Mouse (Mus musculus): ENCODE results near the gene Dohh.
A peak's percentile ranks its signal among the peaks of the same experiment; 100 is the strongest.

Dohh gene

DNA sequence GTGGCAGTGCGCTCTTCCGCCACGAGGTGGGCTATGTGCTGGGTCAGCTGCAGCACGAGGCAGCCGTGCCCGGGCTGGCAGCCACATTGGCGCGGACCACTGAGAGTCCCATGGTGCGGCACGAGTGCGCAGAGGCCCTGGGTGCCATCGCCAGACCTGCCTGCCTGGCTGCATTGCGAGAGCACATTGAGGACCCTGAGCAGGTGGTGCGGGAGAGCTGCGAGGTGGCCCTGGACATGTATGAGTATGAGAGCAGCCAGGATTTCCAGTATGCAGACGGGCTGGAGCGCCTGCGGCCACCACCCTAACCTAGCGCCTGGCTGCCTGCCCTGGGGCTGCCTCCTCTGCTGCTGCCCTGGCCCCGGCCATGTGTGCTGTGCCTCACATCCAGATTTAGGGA is 3.5 kb downstream of the Dohh start:
- no peak for DNase-seq

DNA sequence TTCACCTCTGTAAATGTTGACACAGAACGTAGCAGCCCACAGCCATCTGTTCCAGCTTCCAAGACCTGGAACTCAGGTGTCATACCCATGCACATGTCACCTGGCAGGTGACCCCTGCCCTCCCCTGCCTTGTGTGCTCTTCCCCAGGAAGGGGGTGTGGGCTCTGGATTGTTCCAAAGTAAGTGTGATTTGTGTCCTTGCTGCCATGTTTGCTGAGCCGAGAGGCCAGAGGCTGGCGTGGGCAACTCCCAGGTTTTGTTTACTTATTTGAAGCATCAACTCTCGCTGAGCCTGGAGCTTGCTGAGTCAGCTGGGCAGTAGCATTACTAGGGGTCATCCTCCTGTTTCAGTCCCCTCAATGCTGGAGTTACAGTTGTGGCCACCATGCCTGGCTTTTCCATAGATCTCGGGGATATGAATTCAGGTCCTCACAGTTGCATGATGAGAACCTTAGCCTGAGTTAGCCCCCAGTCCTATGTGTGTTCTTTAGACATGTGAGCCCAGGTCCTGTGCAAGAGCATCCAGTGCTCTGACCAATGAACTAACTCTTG is 4.4 kb downstream of the Dohh start, which contains the start of gene Gm48552:
Gm48552 (plus strand) TSS at position 501 of the 551 bp plus-strand sequence.
- no peak for DNase-seq

DNA sequence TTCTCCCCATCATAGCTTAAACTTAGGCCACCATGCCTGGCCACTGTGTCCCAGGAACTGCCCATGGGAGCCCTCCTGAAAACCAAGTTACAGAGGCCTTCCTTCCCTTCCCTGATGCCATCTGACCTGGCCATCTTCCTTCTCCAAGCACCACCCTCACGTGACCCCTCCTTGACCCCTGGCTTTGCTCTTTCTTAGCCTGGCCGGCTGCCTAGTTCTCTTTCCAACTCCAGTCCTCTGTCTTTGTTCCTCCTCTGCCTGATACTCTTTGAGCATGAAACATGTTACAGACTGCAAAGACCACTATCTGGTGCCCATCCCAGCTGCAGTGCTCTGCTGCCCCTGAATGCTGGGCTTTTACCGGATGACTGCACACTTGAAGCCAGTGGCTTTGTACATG is 5.1 kb downstream of the Dohh start:
- peak; percentile 57 for DNase-seq

DNA sequence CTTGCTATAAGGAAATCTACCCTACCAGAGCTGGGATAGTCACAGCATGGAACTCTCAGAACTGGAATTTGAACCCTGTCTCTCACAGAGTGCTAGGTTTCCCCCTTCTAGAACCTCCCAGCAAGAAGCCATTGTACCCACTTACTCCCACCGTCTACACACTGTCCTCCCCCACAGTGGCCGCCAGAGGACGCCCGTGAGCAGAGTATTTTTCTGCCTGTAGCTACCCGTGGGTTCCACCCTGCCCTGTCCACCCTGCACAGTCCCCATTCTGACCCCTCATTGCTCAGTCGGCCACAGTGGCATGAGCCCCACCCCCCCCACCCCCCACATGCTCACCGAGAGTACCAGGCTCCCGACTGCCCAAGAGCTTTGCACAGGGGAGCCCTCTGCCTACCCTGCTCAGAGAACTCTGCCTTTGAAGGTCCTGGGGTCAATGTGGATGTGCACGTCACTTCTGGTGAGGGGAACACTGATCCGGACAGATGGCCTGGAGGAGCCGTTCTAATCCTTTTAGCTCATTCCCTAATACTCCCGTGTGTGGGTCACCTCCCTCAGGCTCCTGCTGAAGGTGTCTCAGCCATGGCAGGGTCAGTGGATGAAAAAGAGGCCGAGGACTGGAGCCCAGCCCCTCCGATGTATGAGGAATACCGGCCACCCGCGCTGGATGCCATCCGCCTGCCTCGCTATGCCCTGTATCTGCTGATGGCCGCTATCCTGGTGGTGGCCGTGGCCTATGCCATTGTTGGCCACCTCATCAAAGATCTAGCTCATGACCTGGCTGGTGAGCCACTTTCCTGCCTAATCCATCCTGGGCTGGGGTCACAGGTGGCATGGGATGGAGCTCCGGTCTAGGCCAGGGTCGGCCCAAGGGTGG is 5.8 kb downstream of the Dohh start:
- peak; percentile 79 for DNase-seq

DNA sequence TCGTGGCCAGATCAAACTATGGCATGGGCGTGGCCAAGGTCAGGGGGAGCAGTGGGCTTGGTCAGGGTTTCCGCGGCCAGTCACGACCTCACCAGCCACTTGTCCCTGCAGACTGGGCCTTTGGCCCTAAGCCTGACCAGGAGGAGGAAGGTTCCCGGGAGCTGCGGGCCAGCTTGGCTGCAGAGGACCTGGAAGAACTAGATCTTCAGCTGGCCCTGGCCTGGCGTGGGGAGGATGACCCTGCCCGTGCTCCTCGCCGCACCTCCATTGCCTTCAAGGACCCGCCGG is 6.4 kb downstream of the Dohh start:
- DNase-seq: no peak

DNA sequence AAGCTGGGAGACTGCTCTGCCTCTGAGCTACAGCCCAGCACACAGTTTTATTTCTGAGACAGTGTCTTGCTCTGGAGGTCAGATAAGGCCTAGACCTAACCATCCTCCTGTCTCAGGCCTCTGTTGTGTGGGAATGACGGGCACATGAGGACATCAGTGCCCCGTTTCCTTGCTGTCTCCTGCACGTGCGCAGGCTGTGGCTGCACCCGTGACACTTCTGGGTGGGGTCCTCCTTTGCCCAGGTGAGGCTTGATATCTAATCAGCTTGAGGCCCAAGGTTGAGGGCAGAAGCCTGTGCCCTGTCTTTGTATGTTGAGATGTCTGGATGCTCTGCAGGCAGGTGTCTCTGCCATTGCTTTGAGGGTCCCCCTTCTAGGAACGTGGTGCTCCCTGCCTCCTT is 8.0 kb downstream of the Dohh start:
- DNase-seq: no peak

DNA sequence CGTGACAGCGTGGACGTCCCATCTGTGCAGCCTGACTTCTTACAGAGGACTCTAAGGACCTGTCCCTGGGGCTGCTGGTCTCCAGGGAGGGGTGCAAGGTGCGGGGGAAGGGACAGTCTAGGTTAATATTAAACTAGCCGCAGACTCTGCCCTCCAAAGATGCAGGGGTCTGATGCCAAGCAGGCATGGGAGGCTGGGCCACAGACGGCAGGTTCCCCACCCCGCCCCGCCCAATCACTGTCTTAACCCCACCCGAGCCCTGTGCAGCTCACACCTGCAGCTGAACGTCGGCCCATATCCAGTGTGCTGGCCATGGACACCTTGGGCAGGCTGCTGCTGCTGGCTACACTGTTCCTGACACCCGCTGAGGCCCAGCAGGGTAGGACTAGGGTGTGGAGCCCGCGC is 8.6 kb downstream of the Dohh start, which contains the start of gene Smim24:
Smim24 (plus strand) TSS at position 271 of the 405 bp plus-strand sequence.
- no peak for DNase-seq

DNA sequence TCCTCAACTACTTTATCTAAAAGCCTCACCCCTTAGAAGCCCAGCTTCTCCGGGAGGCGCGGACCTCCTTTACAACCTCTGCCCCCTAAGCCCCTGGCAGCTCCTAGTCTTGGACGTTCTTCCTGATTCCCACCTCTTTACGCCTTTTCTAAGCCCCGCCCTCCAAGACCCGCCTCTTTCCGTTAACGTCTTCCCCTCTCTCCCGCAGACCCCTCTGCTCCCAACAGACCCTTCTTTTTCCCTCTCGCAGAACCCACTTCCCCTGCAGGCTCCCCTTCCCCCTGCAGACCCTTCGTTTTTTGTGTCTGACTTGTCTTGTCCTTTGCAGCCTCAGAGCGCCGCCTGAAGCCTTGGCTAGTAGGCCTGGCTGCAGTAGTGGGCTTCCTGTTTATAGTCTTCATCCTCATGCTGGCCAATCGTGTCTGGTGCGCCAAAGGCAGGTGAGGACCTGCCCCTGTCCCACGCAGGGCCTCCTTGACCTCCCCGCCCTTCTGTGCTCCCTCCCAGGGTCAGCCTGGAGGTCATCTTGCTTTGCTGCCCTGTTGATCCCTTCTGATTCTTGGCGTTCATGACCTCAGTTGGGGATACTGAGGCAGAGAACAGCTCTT is 9.3 kb downstream of the Dohh start:
- no peak for DNase-seq

DNA sequence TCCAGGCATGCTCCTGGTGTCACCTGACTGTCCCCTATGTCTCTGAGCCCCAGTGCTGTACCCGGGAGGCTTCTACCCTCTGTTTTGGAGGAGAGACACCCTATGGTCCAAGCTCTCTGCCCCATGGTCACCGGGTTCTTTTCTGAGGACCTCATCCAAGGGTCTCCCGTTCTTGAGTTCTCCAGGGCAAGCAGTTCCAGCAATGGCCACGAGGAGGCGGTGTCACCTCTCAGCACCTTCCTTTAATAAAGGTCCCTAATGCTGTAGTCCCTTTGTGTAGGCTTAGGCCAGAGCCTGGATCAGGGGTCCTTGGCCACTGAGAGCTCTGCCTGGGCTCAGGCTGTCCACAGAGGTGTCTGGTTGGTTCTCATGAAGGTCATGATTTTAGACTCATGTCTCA is 10.9 kb downstream of the Dohh start:
- peak; percentile 86 for DNase-seq

DNA sequence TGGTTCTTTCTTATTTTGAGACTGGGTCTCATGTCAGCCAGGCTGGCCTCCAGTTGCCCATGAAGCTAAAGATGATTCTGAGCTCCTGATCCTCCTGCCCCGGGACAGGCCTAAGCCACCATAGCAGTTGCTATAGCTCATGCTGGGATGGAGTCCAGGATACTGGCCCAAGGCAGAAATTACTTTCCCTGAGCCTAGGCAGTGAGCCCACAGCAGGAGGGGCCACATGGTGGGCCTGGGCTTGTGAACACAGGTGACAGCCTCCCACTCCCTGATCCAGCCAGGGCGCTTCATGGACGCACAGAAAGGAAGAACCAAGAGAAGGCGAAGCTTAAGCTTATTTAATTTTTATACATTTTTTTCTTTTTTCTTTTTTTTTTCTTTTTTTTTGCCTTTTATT is 11.6 kb downstream of the Dohh start:
- no peak for DNase-seq

DNA sequence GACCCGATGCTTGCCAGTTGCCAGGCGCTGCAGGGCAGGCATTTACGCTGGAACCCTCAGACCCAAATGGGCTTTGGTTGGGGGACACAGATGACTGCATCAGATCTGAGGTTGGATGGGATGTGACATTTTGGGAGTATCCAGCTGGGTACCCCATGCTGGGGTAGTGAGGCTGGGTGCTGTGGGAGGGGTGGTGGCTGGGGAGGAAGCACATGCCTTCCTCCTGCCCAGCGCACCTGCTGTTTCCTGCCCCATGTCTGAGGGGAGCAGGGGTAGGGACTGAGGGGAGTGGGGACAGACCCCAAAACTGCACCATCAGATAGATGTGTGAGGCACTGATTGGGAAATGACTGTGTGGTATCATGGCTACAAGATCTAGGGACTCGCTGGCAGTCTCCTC is 12.5 kb downstream of the Dohh start:
- DNase-seq: no peak

DNA sequence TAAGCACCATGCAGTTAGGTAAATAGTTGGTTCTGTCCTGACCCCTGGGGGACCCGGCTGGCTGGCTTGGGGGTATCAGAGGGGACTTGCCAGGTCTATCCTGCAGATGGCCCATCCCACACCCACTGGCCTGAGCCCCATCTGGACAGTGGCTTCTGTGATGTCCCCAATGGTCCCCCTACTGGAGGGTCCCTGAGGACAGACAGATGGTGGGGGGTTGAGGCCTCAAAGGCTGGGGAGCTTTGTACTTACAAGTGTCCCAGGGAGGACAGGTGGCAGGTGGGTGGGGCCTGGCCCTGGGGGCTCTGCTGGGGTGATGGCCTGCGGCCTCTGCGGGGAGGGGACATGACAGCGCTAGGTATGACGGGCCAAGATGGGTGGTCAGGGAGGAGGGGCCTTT is 15.1 kb downstream of the Dohh start:
- DNase-seq: no peak

DNA sequence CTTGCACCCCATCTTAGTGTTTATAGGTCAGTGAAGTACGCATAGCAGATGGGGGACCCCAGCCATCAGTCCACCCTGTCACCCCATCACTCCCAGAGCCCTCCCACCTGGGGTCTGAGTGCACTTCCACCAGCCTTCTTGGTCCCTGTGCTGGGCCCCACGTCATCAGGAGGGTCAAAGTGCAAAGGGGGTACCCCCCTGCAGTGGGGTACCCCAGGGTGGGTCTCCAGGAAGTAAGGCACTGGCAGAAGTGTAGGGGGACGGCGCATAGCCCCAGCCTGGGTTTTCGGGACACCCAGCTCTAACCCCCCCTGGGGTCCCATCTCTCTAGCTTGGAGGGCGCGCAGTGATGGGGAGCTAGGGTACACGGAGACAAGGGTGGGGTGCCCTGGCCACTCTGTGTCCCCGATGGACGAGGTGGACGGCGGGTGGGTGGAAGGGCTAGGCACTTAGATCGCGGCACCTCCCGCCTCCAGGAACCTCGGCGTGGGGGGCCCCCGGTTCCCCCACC is 15.6 kb downstream of the Dohh start:
- no peak for DNase-seq

DNA sequence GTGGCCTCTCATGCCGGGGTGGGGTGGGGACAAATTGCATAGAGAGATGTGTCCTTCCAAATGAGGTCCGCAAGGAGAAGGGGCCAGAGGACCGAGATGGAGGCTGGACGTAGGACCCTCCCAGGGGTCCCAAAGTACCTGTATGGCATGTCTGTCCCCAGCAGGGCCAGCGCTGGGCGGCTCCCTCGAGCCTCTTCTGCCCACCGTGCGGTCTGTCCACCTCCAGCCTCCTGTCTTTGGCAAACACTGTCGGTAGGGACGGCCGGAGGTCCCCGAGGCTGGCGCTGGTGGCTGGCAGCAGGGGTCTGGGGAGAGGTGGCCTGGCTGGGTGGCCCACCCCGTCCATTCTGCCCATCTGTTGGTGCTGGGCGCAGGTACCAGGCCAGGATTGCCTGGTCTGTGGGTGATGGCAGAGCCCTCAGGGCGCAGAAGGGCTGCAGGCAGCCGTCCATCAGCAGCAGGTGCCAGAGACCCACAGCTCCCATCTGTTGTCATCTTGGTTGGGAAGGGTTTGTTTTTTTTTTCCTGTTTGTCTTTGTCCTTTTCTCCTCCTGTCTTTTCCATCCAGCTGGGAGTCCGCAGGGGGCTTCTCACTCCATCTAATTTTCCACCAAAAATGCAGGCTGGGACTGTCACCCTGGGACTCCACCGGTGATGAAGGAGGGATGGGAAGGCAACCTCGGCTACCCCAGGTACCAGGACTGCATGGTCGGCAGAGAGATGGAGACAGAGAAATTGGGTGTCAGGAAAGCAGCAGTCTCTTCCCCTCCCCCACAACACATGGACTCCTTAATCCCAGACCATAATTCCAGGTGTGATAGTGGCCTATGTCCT is 16.4 kb downstream of the Dohh start:
- no peak for DNase-seq

DNA sequence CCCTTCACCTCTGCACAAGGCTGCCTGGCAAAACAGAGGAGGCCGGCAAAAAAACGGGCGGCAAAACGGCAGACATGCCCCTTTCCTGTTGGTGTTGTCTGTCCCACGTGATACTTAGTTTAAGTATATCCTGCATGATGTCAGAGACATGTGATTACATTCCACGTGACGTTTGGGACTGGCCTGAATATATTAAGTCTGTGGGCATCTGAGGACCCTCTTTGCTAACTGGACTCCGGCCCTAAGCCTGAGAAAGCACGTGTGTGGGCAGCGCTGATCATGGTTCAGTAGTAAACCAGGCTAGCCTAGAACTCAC is 16.9 kb downstream of the Dohh start:
- DNase-seq: no peak

DNA sequence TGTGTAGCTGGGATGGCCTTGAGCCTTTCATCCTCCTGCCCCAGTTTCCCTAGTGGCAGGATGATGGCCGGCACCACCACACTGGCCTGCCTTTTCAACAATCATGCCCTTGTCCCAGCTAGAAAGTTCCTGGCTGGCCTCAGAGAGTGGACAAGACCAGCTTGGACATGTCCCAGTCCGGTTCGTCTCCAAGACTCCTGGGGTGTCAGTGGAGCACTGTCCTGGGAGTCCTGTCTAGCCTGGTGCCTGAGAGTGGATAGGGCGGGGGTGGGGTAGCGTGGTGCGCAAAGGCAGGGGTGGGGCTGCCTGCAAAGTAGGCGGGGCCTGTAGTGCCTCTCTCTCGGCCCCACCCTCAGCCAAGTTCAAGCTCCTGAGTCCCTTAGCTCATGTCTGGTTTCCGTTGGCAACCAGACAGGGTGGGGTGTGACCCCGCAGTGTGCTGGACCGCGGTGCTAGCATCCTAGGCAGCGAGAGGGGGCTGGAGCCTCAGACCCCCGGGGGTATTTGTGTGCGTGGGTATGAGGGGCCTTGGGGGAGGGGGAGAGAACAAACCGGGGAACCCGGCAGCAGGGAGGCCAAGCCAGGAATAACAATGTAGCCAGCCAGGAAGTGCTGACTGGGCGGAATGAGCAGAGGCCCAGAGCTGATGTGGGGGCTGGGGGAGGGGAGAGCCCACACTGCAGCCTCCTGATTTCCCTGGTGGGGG is 17.4 kb downstream of the Dohh start:
- DNase-seq: peak; percentile 90

DNA sequence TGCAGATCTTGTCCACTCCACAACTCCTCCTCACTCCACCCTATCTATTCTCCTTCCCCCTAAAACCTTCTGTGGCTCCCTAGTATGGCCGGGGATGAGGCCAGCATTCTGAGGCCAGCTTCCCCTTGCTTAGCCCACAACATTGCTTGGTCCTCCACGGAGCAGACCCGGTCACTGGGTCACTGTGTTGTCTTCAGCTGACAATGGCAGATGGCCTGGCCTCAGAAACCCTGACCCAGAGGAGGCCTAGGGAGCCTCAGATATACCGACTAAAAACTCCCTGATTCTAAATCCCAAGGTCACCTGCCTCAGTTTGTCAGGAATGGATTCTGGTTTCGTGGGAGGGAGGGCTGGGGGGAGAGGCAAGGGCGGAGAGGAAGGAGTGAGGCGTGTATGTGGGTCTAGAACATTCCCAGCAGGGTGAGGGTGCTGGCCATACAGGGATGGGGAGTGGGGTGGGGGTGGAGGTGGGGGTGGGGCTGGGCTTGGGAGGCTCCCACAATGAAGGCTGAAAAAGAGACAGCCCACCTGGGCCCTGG is 18.1 kb downstream of the Dohh start:
- DNase-seq: no peak

DNA sequence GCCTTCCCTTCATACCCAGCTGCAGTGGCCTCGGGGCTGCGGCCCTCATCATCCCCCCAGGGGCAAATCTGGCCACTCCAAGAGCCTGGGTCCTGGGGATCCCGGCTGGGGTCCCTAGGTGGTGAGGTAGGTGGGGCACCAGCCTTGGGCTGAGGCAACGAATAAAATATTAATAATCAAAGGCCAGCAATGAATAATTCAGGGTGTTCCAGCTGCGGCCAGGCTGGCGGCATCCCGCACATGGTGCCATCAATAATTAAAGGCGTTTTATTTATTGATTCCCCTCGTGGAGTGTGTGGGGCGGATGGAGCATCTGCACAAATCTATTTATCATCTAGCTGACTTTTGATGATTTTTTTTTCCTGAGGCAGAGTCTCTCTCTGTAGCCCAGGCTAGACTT is 19.3 kb downstream of the Dohh start:
- no peak for DNase-seq

DNA sequence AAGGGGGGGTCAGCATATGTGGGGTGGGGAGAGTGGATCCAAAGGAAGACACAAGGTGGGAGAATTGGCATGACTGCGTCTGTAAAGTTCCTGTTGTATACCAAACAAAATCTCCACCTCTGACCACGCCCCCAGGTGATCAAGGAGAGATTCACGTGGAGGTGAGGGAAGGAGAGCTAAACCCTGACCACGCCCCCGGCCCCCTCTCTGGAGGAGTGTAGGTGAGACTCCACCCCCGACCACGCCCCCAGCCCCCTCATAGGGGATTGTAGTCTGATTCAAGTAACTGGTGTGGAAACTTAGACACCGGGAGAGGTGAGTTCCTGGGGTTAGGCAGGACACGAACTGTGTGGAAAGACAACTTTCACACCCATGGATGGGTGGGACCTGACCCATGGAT is 19.9 kb downstream of the Dohh start:
- no peak for DNase-seq

DNA sequence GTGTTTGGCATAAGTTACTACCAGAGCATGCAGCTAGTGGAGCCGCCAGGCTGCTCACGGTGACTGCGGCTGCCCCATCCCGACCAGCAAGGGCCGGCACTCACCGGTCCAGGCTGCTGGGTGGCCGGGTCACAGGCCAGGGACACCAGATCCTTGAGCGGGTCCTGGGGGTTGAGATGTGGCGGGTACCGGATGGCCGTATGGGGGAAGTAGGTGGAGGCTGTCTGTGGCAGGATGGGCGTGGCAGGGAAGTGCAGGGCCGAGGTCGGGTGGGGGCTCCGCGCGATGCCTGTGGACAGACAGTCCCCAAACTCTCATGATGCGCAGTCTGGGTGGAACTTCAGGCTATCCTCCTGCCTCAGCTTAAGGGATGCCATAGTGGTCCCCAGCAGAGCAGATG is 20.5 kb downstream of the Dohh start:
- peak; percentile 76 for DNase-seq

DNA sequence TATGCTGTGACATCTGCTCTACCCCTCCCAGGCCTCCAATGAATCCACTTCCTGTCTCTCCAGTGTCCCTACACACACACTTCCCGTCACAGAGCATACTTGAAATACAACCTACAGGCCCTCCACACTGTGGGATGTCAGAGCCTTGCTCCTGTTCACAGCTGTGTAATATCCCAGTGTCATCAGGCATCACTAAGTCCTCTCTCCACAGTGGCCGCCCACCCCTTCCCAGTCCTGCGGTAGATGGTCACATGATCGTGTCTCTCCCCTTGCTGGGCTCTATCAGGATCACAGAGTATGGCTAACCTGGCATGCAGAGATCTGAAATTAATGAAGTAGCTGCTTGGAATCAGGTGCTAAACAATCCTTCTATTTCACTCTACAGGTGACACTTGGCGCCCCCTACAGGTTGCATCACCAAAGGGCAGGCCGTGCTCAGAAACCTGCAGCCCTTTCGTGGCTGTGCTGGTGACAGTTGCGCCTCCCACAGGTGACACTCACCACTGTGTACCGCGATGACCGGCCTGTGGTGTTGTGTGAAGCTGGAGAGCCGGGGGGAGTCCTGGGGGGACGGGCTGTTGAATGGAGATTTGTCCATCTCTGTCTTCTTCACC is 21.5 kb downstream of the Dohh start:
- peak; percentile 84 for DNase-seq

Measured in lung, postnatal 36 days (tissue).